Mouse (Mus musculus) erythroblast, embryonic 14.5 days (primary cell): ENCODE measurements around the gene Mis18a.

Experiments used
- GATA1 ChIP-seq: IDR thresholded peaks from 2 replicates; pipeline ENCODE4 v1.6.1; 2012; ENCODE audit warnings: low read length, inconsistent platforms, mixed read lengths
- TAL1 ChIP-seq: IDR thresholded peaks from 3 replicates; pipeline ENCODE4 v1.6.1; 2012; ENCODE audit warnings: low read length, inconsistent platforms, mixed read lengths

GRCm38 (mm10) chr16:90704161-90704825 is 22.9 kb downstream of the Mis18a start:
- no peak for TF ChIP-seq GATA1
- TF ChIP-seq TAL1, result no peak
